Mouse (Mus musculus): ENCODE data around the gene Ccdc171. TPM values are rescaled to one million over a fixed set of nuclear protein-coding genes. Genes with fewer than 3 reads are reported as not detected.
"Not testable (repeated sequence)": the region's sequence is repeated elsewhere in the genome, so short reads cannot be mapped to it uniquely, and the experiment has no call there.

Ccdc171 gene
- polyA plus RNA-seq, 1 experiment from 2014 or later: 3.3 TPM

GRCm38 (mm10) chr4:83533168-83533911 is 8.0 kb downstream of the Ccdc171 start:
- no peaks in the 10 kb centered on the region for H3K36me3 ChIP-seq (ENCODE audit: control insufficient read depth, insufficient read depth, low read length)
- H3K4me2 ChIP-seq (ENCODE audit: low read length): no peak overlapping the region
- 80% methylated on average over 9 of the region's 9 CpGs for WGBS
- no peak overlapping the region for H3K4me3 ChIP-seq (ENCODE audit: low read length)
- ATAC-seq: no peak
- no peaks in the 10 kb centered on the region for H3K9me3 ChIP-seq (ENCODE audit: control insufficient read depth, low read length)
- no peak overlapping the region for H3K27ac ChIP-seq (ENCODE audit: low read depth, low read length)
- no peak overlapping the region for H3K9ac ChIP-seq (ENCODE audit: low read depth, low read length)
- H3K4me1 ChIP-seq (ENCODE audit: control insufficient read depth, insufficient read depth, low read depth, low read length): no peaks in the 10 kb centered on the region
- H3K27me3 ChIP-seq (replicated peaks; ENCODE audit: control insufficient read depth, insufficient read depth, low read length): no peaks in the 10 kb centered on the region

GRCm38 (mm10) chr4:83534024-83534423 is 8.7 kb downstream of the Ccdc171 start:
- no peak overlapping the region for H3K4me2 ChIP-seq (ENCODE audit: low read length)
- H3K9ac ChIP-seq (ENCODE audit: low read depth, low read length): no peak overlapping the region
- H3K27me3 ChIP-seq (replicated peaks; ENCODE audit: control insufficient read depth, insufficient read depth, low read length): no peaks in the 10 kb centered on the region
- ATAC-seq: no peak
- H3K36me3 ChIP-seq (ENCODE audit: control insufficient read depth, insufficient read depth, low read length): no peaks in the 10 kb centered on the region
- no peak overlapping the region for H3K4me3 ChIP-seq (ENCODE audit: low read length)
- no peaks in the 10 kb centered on the region for H3K9me3 ChIP-seq (ENCODE audit: control insufficient read depth, low read length)
- H3K27ac ChIP-seq (ENCODE audit: low read depth, low read length): no peak overlapping the region
- 84% methylated on average over 7 of the region's 7 CpGs for WGBS
- H3K4me1 ChIP-seq (ENCODE audit: control insufficient read depth, insufficient read depth, low read depth, low read length): no peaks in the 10 kb centered on the region

DNA sequence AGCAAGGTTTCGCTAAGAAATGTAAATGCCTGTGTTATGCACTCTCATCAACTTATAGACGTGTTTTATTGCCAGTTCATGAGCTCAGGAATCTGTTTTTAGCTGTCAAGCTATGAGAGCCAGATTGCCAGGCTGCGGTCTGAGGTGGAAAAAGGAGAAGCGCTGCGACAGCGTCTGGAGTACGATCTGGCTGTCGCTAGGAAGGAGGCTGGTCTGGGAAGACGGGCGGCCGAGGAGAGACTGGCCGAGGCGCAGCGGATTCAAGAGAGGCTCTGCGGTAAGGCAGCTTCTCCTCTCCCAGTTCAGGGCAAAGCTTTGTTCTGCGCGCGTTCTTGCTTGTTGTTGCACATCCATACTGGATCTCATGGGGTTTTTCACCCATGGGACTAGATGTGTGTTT is 24.2 kb downstream of the Ccdc171 start:
- WGBS: 55% methylated on average over 18 of the region's 18 CpGs

GRCm38 (mm10) chr4:83567190-83568113 is 42.1 kb downstream of the Ccdc171 start:
- Histone ChIP-seq H3K9me3 (ENCODE audit: control insufficient read depth, low read length) (no peaks in the 10 kb centered on the region), H3K4me2 (ENCODE audit: low read length) (peak overlapping the region; percentile 11), H3K9ac (ENCODE audit: low read depth, low read length) (no peak overlapping the region), H3K4me3 (ENCODE audit: low read length) (no peak overlapping the region), H3K4me1 (ENCODE audit: control insufficient read depth, insufficient read depth, low read depth, low read length) (no peaks in the 10 kb centered on the region), H3K36me3 (ENCODE audit: control insufficient read depth, insufficient read depth, low read length) (no peaks in the 10 kb centered on the region), H3K27me3 (replicated peaks; ENCODE audit: control insufficient read depth, insufficient read depth, low read length) (no peaks in the 10 kb centered on the region), H3K27ac (ENCODE audit: low read depth, low read length) (no peak overlapping the region)
- WGBS: 30% methylated on average over 13 of the region's 13 CpGs
- ATAC-seq: peak; percentile 73

More for the DNA sequence above, 24.2 kb downstream of the Ccdc171 start:
- no peak overlapping the region for H3K27ac ChIP-seq (ENCODE audit: low read depth, low read length)
- H3K9me3 ChIP-seq (ENCODE audit: control insufficient read depth, low read length): no peaks in the 10 kb centered on the region
- H3K9ac ChIP-seq (ENCODE audit: low read depth, low read length): 0 out of 2 replicates have a peak overlapping the region, but pooled peaks have one; percentile 7
- no peak for ATAC-seq
- no peaks in the 10 kb centered on the region for H3K4me1 ChIP-seq (ENCODE audit: control insufficient read depth, insufficient read depth, low read depth, low read length)
- no peaks in the 10 kb centered on the region for H3K27me3 ChIP-seq (replicated peaks; ENCODE audit: control insufficient read depth, insufficient read depth, low read length)
- peak overlapping the region; percentile 20 for H3K4me2 ChIP-seq (ENCODE audit: low read length)
- no peaks in the 10 kb centered on the region for H3K36me3 ChIP-seq (ENCODE audit: control insufficient read depth, insufficient read depth, low read length)
- no peak overlapping the region for H3K4me3 ChIP-seq (ENCODE audit: low read length)

DNA sequence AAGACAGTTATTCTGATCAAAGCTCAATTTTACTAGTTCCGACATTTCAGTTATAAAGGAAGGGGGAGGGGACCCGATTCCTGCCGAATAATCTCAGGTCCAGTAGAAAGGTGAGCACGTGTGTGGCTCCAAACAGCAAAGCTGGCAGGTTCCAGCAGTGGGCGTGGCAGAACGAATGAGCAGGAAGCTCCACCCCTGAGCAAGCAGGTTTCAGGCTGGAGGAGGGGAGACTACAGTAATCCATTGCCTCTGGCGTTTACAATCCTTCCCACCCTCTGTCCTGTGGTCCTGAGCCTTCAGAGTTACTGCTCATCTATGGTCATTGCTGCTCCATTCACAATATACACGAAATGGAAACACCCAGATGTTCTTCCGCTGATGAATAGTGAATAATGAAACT is 42.8 kb downstream of the Ccdc171 start:
- H3K27ac ChIP-seq (ENCODE audit: low read depth, low read length); H3K9ac ChIP-seq (ENCODE audit: low read depth, low read length); H3K36me3 ChIP-seq (ENCODE audit: control insufficient read depth, insufficient read depth, low read length); H3K9me3 ChIP-seq (ENCODE audit: control insufficient read depth, low read length); H3K4me1 ChIP-seq (ENCODE audit: control insufficient read depth, insufficient read depth, low read depth, low read length); H3K27me3 ChIP-seq (replicated peaks; ENCODE audit: control insufficient read depth, insufficient read depth, low read length); ATAC-seq: not testable (repeated sequence)
- peak overlapping the region; percentile 39 for H3K4me2 ChIP-seq (ENCODE audit: low read length)
- WGBS: 10% methylated on average over 9 of the region's 9 CpGs
- peak overlapping the region; percentile 13; the same call in 1 of the 2 replicates for H3K4me3 ChIP-seq (ENCODE audit: low read length)

DNA sequence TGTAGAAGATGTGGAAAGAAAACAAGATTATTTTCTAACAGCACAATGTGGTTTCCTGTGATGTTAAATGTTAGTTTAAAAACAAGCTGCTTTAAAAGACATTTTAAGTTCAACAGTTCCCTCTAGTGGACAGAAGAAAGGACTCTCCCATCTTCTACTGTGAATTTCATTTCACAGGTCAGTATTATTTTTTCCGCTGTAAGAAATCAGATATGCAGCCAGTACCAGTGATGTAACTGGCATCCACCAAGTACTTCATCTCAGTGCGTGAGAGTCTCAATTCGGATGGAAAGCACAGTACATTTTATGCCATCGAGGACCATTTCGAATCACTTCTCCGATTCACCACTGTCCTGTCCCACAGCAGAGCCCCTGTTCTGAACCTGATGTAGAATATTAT is 45.2 kb downstream of the Ccdc171 start:
- no peak overlapping the region for H3K4me2 ChIP-seq (ENCODE audit: low read length)
- H3K4me1 ChIP-seq (ENCODE audit: control insufficient read depth, insufficient read depth, low read depth, low read length): no peaks in the 10 kb centered on the region
- H3K9ac ChIP-seq (ENCODE audit: low read depth, low read length): no peak overlapping the region
- H3K4me3 ChIP-seq (ENCODE audit: low read length): no peak overlapping the region
- 67% methylated on average over 6 of the region's 6 CpGs for WGBS
- ATAC-seq: peak; percentile 70
- no peaks in the 10 kb centered on the region; the same call in 1 of the 2 replicates for H3K9me3 ChIP-seq (ENCODE audit: control insufficient read depth, low read length)
- no peaks in the 10 kb centered on the region for H3K36me3 ChIP-seq (ENCODE audit: control insufficient read depth, insufficient read depth, low read length)
- H3K27ac ChIP-seq (ENCODE audit: low read depth, low read length): no peak overlapping the region
- H3K27me3 ChIP-seq (replicated peaks; ENCODE audit: control insufficient read depth, insufficient read depth, low read length): no peaks in the 10 kb centered on the region

GRCm38 (mm10) chr4:83571033-83571432 is 45.7 kb downstream of the Ccdc171 start:
- no peak overlapping the region for H3K4me2 ChIP-seq (ENCODE audit: low read length)
- H3K9ac ChIP-seq (ENCODE audit: low read depth, low read length): no peak overlapping the region
- H3K4me1 ChIP-seq (ENCODE audit: control insufficient read depth, insufficient read depth, low read depth, low read length): no peaks in the 10 kb centered on the region
- no peaks in the 10 kb centered on the region for H3K36me3 ChIP-seq (ENCODE audit: control insufficient read depth, insufficient read depth, low read length)
- ATAC-seq: no peak
- no peak overlapping the region for H3K27ac ChIP-seq (ENCODE audit: low read depth, low read length)
- H3K27me3 ChIP-seq (replicated peaks; ENCODE audit: control insufficient read depth, insufficient read depth, low read length): no peaks in the 10 kb centered on the region
- H3K9me3 ChIP-seq (ENCODE audit: control insufficient read depth, low read length): no peaks in the 10 kb centered on the region; the same call in 1 of the 2 replicates
- 94% methylated on average over 5 of the region's 5 CpGs for WGBS
- H3K4me3 ChIP-seq (ENCODE audit: low read length): no peak overlapping the region

DNA sequence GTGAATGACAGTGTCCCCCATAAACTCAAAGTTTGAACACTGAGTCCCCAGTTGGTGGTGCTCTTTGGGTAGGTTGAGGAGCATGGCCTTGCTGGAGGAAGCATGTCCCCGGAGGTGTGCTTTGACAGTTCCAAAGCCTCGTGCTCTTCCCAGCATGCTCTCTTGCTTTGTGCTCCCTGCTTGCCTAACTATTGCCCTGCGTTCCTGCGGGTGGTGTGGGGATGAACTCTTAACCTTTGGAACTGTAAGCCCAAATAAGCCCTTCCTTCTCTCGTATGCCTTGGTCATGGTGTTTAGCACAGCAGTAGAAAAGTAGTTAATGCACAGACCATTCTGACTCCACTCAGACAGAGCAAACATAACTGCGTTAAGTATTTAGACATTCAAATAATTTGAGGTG is 47.2 kb downstream of the Ccdc171 start:
- Histone ChIP-seq H3K9ac (ENCODE audit: low read depth, low read length) (no peak overlapping the region), H3K27ac (ENCODE audit: low read depth, low read length) (no peak overlapping the region), H3K4me1 (ENCODE audit: control insufficient read depth, insufficient read depth, low read depth, low read length) (no peaks in the 10 kb centered on the region), H3K4me2 (ENCODE audit: low read length) (no peak overlapping the region), H3K4me3 (ENCODE audit: low read length) (no peak overlapping the region), H3K36me3 (ENCODE audit: control insufficient read depth, insufficient read depth, low read length) (no peaks in the 10 kb centered on the region), H3K27me3 (replicated peaks; ENCODE audit: control insufficient read depth, insufficient read depth, low read length) (no peaks in the 10 kb centered on the region), H3K9me3 (ENCODE audit: control insufficient read depth, low read length) (no peaks in the 10 kb centered on the region; the same call in 1 of the 2 replicates)
- ATAC-seq: no peak
- 68% methylated on average over 6 of the region's 6 CpGs for WGBS

DNA sequence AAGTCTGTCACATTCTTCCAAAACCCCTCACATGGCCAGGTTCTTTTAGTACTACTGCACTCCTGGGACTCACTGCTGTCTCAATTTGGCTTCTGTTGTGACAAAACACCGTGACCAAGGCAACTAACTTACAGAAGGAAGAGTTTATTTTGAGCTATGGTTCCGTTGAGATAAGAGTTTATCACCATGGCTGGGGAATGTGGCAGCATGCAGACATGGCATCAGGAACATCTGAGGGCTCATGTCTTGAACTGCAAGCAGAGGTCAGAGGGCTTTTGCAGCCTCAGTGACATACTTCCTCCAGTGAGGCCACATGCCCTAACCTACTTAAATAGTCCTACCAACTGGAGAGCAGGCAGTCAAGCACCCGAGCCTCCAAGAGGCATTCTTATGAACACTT is 51.0 kb downstream of the Ccdc171 start:
- H3K4me3 ChIP-seq (ENCODE audit: low read length): no peak overlapping the region
- H3K27ac ChIP-seq (ENCODE audit: low read depth, low read length): no peak overlapping the region
- no peak overlapping the region for H3K9ac ChIP-seq (ENCODE audit: low read depth, low read length)
- no peaks in the 10 kb centered on the region; the same call in 1 of the 2 replicates for H3K9me3 ChIP-seq (ENCODE audit: control insufficient read depth, low read length)
- 64% methylated on average over 3 of the region's 3 CpGs for WGBS
- H3K27me3 ChIP-seq (replicated peaks; ENCODE audit: control insufficient read depth, insufficient read depth, low read length): no peaks in the 10 kb centered on the region
- H3K36me3 ChIP-seq (ENCODE audit: control insufficient read depth, insufficient read depth, low read length): no peaks in the 10 kb centered on the region
- ATAC-seq: no peak
- H3K4me1 ChIP-seq (ENCODE audit: control insufficient read depth, insufficient read depth, low read depth, low read length): no peaks in the 10 kb centered on the region
- H3K4me2 ChIP-seq (ENCODE audit: low read length): no peak overlapping the region

All from hindbrain, embryonic 16.5 days (tissue).